In the genomic region with DNA sequence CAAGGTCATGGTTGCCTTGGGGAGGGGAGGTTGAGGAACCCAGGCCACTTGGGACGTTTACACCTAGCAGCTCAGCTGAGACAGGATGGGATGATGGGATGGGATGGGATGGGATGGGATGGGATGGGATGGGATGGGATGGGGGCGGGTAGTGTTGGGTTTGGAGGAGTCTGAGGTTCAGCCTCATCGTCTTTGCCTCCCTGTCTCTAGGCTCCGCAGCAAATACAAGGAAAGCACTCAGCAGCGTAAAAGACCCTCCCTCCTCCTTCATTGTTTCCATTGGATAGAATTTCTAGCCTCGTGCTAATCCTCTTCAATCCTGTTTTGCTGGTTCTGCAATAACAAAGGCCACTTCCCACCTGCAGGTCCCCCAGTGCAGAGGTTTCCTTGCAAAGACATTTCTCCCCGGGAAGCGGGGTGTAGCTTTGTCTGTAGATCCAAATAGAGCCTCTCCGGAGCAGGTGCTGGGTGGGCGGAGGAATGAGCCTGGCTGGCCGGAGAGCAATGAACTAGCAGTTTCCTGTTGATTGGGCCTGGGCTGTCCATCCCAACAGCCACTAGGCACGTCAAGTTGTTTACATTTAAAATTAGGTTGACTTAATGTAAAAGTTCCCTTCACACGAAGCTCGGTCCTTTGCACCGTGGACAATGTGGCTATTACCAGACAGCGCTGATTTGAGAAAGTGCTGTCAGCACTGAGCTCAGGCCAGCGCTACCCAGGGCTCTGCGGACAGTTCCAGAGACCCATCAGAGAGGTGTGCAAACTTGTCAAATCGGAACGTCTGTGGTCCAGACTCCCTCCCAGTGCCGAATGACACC, we compare ENCODE assay signal across 8 mouse cellular contexts. TPM values are rescaled to one million over a fixed set of nuclear protein-coding genes. Genes with fewer than 3 reads are reported as not detected.
DNase-seq lines count a peak whose midpoint lies in the region; ATAC-seq and TF ChIP-seq lines count a peak whose summit lies in the region.

No protein-coding gene starts in this region.

- 0 out of 2 replicates have a peak, but pooled peaks cover 6% of the 10 kb centered on the region for H3K4me1 ChIP-seq in lung, embryonic 14.5 days (ENCODE audit: insufficient read depth)
- H3K4me1 ChIP-seq in embryonic facial prominence, embryonic 10.5 days = peaks cover 33% of the 10 kb centered on the region
- H3K4me1 ChIP-seq in intestine, embryonic 14.5 days (replicated peaks; ENCODE audit: control insufficient read depth, insufficient read depth, low read length) = peaks cover 13% of the 10 kb centered on the region

- peak; percentile 81 for ATAC-seq in lung, embryonic 14.5 days (ENCODE audit: insufficient read depth)
- ATAC-seq in intestine, embryonic 14.5 days (replicated peaks; ENCODE audit: low FRiP score, low TSS enrichment, low read depth) = peak; percentile 37; the same call in 1 of the 2 replicates

- H3K27me3 ChIP-seq in lung, embryonic 14.5 days (ENCODE audit: insufficient read depth, low read length) = peaks cover 15% of the 10 kb centered on the region
- peaks cover 52% of the 10 kb centered on the region for H3K27me3 ChIP-seq in embryonic facial prominence, embryonic 10.5 days (replicated peaks; ENCODE audit: low read depth, poor library complexity, severe bottlenecking)
- peaks cover 15% of the 10 kb centered on the region; the same call in 1 of the 2 replicates for H3K27me3 ChIP-seq in intestine, embryonic 14.5 days (replicated peaks; ENCODE audit: control insufficient read depth, insufficient read depth, low read length)

- no peak overlapping the region for H3K27ac ChIP-seq in lung, embryonic 14.5 days (ENCODE audit: low read depth)
- peak overlapping the region; percentile 51; the same call in 1 of the 2 replicates for H3K27ac ChIP-seq in embryonic facial prominence, embryonic 10.5 days (replicated peaks)
- H3K27ac ChIP-seq in intestine, embryonic 14.5 days (ENCODE audit: low read depth) = no peak overlapping the region

- peak overlapping the region; percentile 63 for H3K4me2 ChIP-seq in lung, embryonic 14.5 days
- H3K4me2 ChIP-seq in intestine, embryonic 14.5 days (ENCODE audit: low read length) = peak overlapping the region; percentile 46

- no peaks in the 10 kb centered on the region for H3K9me3 ChIP-seq in lung, embryonic 14.5 days (ENCODE audit: low read depth, low read length)
- H3K9me3 ChIP-seq in embryonic facial prominence, embryonic 10.5 days = no peaks in the 10 kb centered on the region
- no peaks in the 10 kb centered on the region for H3K9me3 ChIP-seq in intestine, embryonic 14.5 days (ENCODE audit: control insufficient read depth, low read length)

- 3% methylated on average over 21 of the region's 21 CpGs for WGBS in lung, embryonic 14.5 days
- WGBS in embryonic facial prominence, embryonic 10.5 days = 3% methylated on average over 21 of the region's 21 CpGs
- WGBS in intestine, embryonic 14.5 days = 7% methylated on average over 21 of the region's 21 CpGs

- peak; percentile 47 for DNase-seq in lung, embryonic 14.5 days
- DNase-seq in lung, postnatal 36 days = no peak
- DNase-seq in embryonic facial prominence, embryonic 10.5 days (ENCODE audit: low spot score) = peak; percentile 53
- no peak for DNase-seq in intestine, embryonic 14.5 days (ENCODE audit: low spot score)
- DNase-seq in neural tube, embryonic 10.5 days (ENCODE audit: extremely low spot score, low spot score) = peak; percentile 43
- DNase-seq in adrenal gland, adult 2 months = no peak
- DNase-seq in thymus, adult 18-20 months = no peak
- no peak for DNase-seq in layer of hippocampus, postnatal 14 days (ENCODE audit: low spot score in 2 of 2)

- H3K36me3 ChIP-seq in lung, embryonic 14.5 days (ENCODE audit: insufficient read depth) = no peaks in the 10 kb centered on the region
- no peaks in the 10 kb centered on the region for H3K36me3 ChIP-seq in embryonic facial prominence, embryonic 10.5 days (replicated peaks)
- H3K36me3 ChIP-seq in intestine, embryonic 14.5 days (ENCODE audit: control insufficient read depth, insufficient read depth, low read length) = no peaks in the 10 kb centered on the region

- peak overlapping the region; percentile 22 for H3K4me3 ChIP-seq in lung, embryonic 14.5 days (ENCODE audit: low read depth, low read length)
- peak overlapping the region; percentile 51 for H3K4me3 ChIP-seq in embryonic facial prominence, embryonic 10.5 days
- H3K4me3 ChIP-seq in intestine, embryonic 14.5 days (ENCODE audit: low read depth, low read length) = peak overlapping the region; percentile 19

- TF ChIP-seq CTCF in lung, embryonic 14.5 days (IDR thresholded peaks at IDR 0.05; ENCODE audit: low read depth) = no peak

- no peak overlapping the region for H3K9ac ChIP-seq in lung, embryonic 14.5 days
- H3K9ac ChIP-seq in intestine, embryonic 14.5 days (ENCODE audit: low read length) = no peak overlapping the region

RNA-seq across cellular contexts. Expression of a gene that starts 0.5 kb away (rescaled TPM):
- polyA plus RNA-seq in lung, embryonic 14.5 days (2014; fragmentation: Nextera tagmentation; extraction: Ambion mirVana) = 1.4 and 2.1 TPM in 2 replicates
- 0.14 and 0.42 TPM in 2 replicates for polyA plus RNA-seq in embryonic facial prominence, embryonic 10.5 days (2016; fragmentation: Nextera tagmentation; extraction: Ambion mirVana)
- polyA plus RNA-seq in intestine, embryonic 14.5 days (2014; fragmentation: Nextera tagmentation; extraction: Ambion mirVana) = 0.93 and 1.7 TPM in 2 replicates
- total RNA-seq in adrenal gland, adult 2 months (2021) = 1 to 10 TPM; 3.8 to 3.9 TPM
- 0.96 and 1.1 TPM in 2 replicates for polyA plus RNA-seq in adrenal gland, adult 2 months (2012; rRNA removed)
- total RNA-seq in layer of hippocampus, postnatal 14 days (2021) = under 1 TPM; 0.74 to 0.76 TPM

Comparison
In these comparisons a context has a peak if more than half of its experiments do, and no peak if none do; other contexts are left out.
1. DNase-seq: peak in lung, embryonic 14.5 days (single experiment), embryonic facial prominence, embryonic 10.5 days (single experiment) and neural tube, embryonic 10.5 days (single experiment); none in lung, postnatal 36 days (single experiment), intestine, embryonic 14.5 days (single experiment), adrenal gland, adult 2 months (single experiment), thymus, adult 18-20 months (0 of 2) and layer of hippocampus, postnatal 14 days (0 of 2).
2. Peak in every context shown above with its lines, with median percentiles within 50 percentile points of each other: H3K4me3 ChIP-seq.